Mouse (Mus musculus): ENCODE results near the gene Auts2.

Auts2 gene

GRCm38 (mm10) chr5:132318026-132318765 is 224.9 kb downstream of the Auts2 start:
- no peak for DNase-seq (ENCODE audit: low spot score)

- no peak for DNase-seq (ENCODE audit: low spot score)
Observed at GRCm38 (mm10) chr5:132316897-132317296, 226.2 kb downstream of the Auts2 start.

- DNase-seq (ENCODE audit: low spot score), result no peak
Observed at GRCm38 (mm10) chr5:132314300-132314699, 228.8 kb downstream of the Auts2 start.

- no peak for DNase-seq (ENCODE audit: low spot score)
Observed at GRCm38 (mm10) chr5:132307000-132307399, 236.1 kb downstream of the Auts2 start.

- DNase-seq (ENCODE audit: low spot score), result no peak
Observed at GRCm38 (mm10) chr5:132305354-132305934, 237.7 kb downstream of the Auts2 start.

- no peak for DNase-seq (ENCODE audit: low spot score)
Observed at GRCm38 (mm10) chr5:132302778-132303177, 240.4 kb downstream of the Auts2 start.

GRCm38 (mm10) chr5:132300794-132301193 is 242.3 kb downstream of the Auts2 start:
- DNase-seq (ENCODE audit: low spot score), result no peak

DNA sequence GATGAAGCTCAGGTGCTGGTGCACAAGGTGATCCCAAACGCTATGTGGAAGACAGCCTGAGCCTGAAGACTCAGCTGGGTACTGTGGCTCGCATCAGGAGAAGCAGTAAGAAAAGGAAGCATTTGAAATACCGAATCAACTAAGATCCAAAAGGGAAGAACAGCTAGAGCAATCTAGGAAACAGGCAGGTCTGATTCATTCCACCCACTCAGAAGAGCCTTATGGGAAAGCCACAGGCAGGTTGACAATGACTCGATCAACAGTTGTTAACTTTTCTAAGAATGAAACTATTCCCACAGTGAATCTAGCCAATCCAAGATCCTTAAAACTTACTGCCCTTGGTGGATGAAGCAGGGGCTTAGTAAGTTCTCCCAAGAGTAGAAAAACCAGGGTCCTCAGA is 243.4 kb downstream of the Auts2 start:
- DNase-seq (ENCODE audit: low spot score), result no peak

DNA sequence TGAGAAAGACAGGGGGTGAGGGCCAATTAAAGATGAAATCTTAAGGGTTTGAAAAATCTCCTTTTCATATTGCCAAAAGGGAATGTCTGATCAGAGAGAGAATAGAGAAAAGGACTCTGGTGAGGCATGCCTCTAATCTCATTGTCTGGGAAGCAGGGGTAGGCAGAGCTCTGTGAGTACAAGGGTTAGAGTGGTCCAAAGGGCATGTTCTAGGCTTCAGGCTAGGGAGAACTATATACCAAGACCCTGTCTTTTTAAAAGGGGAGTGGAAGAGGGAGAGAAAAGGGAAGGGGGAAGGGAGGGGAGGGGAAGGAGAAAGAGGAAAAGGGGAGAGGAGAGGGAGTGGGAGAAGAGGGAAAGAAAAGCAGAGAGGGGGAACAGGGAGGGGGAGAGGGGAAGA is 244.1 kb downstream of the Auts2 start:
- DNase-seq (ENCODE audit: low spot score), result no peak

- no peak for DNase-seq (ENCODE audit: low spot score)
Observed at GRCm38 (mm10) chr5:132297309-132297708, 245.8 kb downstream of the Auts2 start.

DNA sequence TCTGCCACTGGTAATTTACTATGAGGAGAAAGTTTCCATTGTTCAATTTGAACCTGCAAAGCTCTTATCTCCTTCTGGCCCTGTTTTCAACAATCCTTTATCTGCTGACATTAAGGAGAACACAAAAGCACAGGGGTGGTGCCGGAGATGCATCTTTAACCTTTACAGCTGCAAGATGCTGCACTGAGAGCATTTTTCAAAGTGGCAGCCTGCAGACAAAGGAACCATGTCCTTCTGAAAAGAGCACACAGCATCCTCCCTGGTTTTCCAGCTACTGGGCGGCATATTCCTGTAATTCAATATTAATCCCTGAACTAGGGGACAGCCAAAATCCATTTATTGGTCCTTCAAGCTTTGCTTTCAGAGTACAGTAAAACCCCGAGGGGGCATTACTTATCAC is 248.7 kb downstream of the Auts2 start:
- DNase-seq (ENCODE audit: low spot score), result no peak

DNA sequence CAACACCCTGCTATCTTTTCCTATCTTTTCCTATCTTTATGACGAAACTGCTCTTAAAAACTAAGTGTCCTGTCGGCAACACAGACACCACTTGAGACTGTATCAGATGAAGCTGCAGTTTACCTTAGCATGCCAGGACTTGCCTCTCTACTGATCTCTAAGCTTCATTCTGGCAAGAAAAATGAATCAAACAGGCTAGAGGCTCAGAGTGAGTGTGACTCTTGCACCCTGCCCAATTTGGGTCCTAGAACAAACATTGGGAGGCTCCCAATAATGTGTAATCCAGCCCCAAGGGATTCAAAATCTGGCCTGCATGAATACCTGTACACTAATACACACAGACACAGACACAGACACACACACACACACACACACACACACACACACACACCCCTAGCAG is 250.2 kb downstream of the Auts2 start:
- no peak for DNase-seq (ENCODE audit: low spot score)

- no peak for DNase-seq (ENCODE audit: low spot score)
Observed at GRCm38 (mm10) chr5:132290606-132291535, 252.3 kb downstream of the Auts2 start.

DNA sequence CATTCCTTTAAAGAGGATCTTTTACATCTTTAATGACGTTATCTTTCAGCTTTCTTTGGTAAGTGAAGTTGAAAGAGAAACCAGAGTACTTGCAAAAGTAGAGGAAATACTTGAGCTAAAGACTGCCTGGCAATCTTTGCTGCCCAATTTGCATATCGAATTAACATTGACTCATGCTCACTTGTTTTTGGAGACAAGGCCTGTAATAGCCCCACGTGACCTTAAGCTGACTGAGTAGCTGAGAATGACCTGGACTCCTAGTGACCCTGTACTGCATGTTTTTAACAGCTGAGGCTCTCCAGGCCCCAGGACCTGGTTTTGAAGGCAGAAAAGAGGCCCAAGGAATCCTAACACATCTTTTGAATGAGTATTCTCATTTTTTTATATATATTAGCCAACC is 259.4 kb downstream of the Auts2 start:
- DNase-seq (ENCODE audit: low spot score), result no peak

- no peak for DNase-seq (ENCODE audit: low spot score)
Observed at GRCm38 (mm10) chr5:132274098-132274898, 268.8 kb downstream of the Auts2 start.

DNA sequence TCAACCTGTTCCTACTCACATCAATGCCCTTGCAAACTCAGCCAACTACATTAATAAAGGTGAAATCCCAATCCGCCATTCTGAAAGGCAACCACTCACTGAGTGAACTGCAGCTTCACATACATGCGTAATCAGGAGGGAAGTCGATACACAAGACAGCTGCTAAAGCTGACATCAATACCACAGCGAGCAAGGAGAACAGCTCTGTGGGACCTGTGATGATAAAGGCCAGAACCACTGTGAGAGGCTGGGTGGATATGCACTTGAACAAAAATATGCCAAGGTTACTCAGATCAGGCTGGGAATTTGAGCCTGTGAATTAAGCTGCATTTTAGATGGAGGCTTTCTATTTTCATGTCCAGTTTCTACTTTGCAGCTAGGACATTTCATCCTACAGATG is 271.0 kb downstream of the Auts2 start:
- no peak for DNase-seq (ENCODE audit: low spot score)

DNA sequence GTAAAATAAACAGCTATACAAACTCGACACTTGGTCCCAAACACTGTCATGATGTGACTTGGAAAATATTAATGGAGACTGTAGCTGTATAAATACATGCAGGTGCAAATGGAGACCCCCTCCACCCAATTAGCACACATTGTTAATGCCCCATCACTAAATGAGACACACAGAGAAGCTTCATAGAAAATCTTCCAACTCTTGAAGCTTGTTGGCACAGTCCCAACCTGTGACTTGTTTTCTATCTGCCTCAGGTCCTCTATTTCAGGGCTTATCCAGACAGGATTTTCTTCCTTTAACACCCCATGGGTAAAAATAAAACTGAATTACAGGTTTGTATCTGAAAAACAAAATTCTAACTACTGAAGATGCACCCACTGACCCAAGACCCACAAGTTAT is 272.2 kb downstream of the Auts2 start:
- no peak for DNase-seq (ENCODE audit: low spot score)

DNA sequence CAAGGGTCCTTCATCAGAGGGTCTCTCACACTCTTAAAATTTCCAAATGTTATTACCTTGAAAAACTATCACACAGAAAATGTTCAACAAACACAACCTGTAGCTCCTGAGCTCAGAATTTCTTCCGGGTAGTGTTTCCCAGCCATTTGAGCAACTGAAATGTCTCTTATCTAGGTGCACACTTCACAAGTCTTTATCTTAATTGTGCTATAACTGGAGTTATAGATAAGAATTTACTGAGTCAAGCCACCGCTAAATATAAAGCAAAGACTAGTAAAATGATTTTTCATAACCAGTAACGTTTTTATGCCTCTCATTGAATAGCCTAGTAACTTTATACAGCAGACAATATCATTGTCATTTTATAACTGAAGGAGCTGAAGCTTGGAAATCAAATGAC is 273.1 kb downstream of the Auts2 start:
- DNase-seq (ENCODE audit: low spot score), result no peak

GRCm38 (mm10) chr5:132268351-132268967 is 274.7 kb downstream of the Auts2 start:
- no peak for DNase-seq (ENCODE audit: low spot score)

DNA sequence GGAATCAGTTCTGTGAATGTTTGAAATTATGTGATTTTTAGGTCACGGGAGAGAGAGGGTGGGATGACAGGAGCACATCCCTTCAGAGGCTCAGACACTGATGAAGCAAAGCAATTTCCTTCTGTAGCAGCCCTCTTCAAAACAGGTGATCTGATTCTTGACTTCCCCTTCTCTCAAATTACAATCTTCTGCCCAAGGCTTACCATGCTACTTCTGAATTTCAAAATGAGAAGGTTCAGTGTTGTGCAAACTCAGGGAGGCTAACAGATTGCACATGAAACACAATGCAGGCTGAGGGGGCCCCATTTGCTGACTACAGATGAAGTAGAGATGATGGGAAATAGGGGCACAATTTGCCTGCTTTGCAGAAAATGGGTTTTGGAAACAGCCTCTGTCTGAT is 278.1 kb downstream of the Auts2 start:
- DNase-seq (ENCODE audit: low spot score), result no peak

DNA sequence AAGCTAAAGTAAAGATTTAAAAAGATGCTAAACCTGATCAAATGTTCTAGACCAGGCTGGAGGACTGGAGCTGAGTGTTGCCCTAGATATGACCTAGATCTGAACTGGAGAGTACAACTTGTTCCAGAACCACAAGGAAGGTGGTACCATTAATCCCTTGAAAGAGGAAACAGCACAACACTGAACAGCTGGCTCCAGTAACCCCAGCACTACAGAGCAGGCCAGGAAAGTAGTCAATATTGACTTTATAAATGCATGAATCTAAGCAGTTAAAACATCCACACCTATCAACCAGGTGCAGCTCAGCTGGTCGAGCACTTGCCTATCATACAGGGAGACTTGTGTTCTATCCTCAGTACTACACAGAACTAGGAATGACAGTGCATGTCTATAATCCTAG is 281.4 kb downstream of the Auts2 start:
- DNase-seq (ENCODE audit: low spot score), result no peak

DNA sequence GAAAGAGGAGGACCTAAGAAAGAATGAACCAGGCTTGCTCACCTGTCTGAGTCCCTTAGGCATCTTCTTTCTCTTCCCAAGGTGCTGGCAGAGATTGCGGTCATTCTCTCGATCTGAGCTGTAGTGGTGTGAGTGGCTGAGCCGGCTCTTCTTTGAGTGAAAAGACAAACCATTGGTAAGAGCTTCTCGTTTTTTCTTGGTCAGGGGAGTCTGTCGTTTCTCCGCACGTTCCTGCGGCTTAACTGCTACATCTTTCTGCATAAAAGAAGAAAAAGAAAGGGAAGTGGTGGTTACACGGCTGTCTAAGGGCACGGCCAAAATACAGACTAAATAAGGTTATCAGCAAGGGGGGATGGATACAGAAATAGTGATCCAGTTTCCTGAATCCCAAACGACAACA is 284.3 kb downstream of the Auts2 start:
- DNase-seq (ENCODE audit: low spot score), result no peak

Measured in testis, postnatal 14 days (tissue).